Mouse (Mus musculus) 3T3-L1 (cell line): Measurements from ENCODE around the gene Pcnx2.
A peak's percentile ranks its signal among the peaks of the same experiment; 100 is the strongest.

Experiments used
- DNase-seq: peaks from one replicate; pipeline ENCODE4 v3.0.0-alpha.2; 2015; ENCODE audit warnings: low read depth, low spot score

Pcnx2 gene

GRCm38 (mm10) chr8:125822065-125822464 is 76.1 kb downstream of the Pcnx2 start:
- no peak for DNase-seq

- DNase-seq, result no peak
Measured at GRCm38 (mm10) chr8:125819797-125820196, 78.3 kb downstream of the Pcnx2 start.

DNA sequence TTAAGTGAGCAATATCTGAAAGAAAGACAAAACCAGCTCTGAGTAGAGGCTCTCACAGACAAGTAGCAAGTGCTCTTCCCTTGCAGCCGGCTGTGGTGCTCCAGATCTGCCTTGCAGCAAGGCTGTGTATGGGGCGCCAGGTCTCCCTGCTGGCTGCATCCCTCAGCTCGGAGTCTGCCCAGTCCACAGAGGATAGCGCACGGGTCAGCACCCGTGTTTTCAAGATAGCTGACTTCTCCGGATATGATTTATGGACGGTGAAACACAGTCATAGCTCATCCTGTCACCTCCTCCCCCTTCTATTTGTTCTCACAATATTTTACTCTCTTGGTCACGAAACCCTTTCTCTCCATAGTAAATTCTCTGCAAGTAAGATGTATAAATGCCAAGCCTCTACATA is 79.3 kb downstream of the Pcnx2 start:
- DNase-seq, result no peak

DNA sequence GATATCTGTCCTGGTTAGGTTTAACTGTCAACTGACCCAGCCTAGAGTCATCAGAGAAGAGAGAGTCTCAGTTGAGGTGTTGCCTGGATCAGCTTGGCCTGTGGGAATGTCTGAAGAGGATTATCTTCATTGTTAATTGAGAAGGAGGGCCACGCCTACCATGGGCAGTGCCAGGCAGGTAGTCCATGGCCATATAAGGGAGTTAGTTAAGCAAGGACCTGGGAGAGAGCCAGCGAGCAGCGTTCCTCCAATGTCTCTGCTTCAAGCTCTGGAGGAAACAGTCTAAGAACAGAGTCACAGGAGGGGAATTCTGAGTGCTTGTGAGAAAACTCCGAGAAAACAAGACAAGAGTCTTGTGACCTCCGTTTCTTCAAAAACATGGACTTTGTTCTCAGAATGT is 81.4 kb downstream of the Pcnx2 start:
- no peak for DNase-seq

DNA sequence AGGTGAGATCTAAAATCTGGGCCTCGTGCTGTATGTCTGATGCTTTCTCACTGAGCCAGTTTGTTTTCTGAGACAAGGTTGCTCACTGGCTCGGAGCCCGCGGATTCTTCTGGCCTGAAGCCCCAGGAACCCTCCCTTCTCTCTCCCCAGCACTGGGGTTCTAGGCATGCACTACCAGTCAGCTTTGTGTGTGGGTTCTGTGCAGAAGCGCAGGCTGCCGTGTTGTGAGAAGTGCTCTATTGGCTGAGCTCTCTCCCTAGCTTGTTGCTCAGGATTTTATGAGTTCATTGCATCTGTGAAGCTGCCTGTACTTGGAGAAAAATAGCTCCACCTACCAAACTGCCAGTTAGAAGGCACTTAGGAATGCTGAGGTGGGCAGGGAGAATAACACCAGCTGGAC is 89.3 kb downstream of the Pcnx2 start:
- DNase-seq, result peak; percentile 17

- no peak for DNase-seq
Measured at GRCm38 (mm10) chr8:125807905-125808310, 90.2 kb downstream of the Pcnx2 start.

DNA sequence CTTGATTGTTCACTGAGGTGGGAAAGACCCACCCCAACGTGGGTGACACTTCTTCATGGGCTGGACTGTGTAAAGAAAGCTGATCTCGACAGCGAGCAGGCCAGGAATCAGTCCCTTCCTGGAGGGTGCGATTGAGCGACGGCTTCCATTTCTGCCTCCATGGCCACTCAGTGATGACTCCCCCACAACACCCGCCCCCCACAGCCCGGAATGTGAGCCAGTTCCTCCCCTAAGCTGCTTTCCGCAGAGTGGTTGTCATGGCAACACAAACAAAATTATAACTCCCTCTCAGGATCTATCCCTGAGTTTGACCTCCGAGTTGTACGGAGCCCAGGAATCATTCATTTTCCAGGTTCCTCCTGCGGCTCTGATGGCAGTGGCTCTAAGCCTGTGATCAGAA is 91.7 kb downstream of the Pcnx2 start:
- DNase-seq, result no peak

GRCm38 (mm10) chr8:125796970-125797369 is 101.1 kb downstream of the Pcnx2 start:
- no peak for DNase-seq

- DNase-seq, result no peak
Measured at GRCm38 (mm10) chr8:125795341-125795740, 102.8 kb downstream of the Pcnx2 start.

DNA sequence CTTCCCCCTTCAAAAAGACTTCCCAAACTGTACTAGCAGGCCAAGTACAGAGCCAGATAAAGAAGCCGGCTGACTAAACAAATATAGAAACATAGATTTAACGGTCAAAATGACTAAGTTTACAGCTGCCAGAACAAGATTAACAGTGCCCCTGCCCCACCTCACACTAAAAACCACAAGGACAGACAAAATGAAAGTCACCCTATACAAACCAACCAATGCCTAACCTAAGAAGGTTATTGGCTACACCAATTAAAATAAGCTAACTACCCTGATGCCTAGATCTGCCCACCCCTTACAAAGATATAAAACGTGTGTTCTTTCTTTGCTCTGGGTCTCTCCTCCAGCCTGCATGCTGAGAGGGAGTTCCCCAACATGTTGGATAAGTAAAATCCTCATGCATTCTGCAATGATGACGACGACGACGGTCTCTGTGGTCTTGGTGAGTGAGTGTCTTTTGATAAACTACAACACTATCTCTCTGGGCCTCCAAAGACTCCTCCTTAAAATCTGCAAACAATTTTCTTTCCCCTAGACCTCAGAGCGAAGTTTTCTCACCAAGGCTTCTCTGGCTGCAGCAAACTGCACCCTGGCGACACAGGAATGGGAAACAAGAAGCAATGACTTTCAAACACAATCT is 105.2 kb downstream of the Pcnx2 start:
- DNase-seq, result no peak

- DNase-seq, result no peak
Measured at GRCm38 (mm10) chr8:125786886-125787285, 111.2 kb downstream of the Pcnx2 start.

- peak; percentile 37 for DNase-seq
Measured at GRCm38 (mm10) chr8:125782161-125782560, 116.0 kb downstream of the Pcnx2 start.

GRCm38 (mm10) chr8:125779656-125780055 is 118.5 kb downstream of the Pcnx2 start:
- no peak for DNase-seq

- peak; percentile 20 for DNase-seq
Measured at GRCm38 (mm10) chr8:125778919-125779318, 119.2 kb downstream of the Pcnx2 start.

DNA sequence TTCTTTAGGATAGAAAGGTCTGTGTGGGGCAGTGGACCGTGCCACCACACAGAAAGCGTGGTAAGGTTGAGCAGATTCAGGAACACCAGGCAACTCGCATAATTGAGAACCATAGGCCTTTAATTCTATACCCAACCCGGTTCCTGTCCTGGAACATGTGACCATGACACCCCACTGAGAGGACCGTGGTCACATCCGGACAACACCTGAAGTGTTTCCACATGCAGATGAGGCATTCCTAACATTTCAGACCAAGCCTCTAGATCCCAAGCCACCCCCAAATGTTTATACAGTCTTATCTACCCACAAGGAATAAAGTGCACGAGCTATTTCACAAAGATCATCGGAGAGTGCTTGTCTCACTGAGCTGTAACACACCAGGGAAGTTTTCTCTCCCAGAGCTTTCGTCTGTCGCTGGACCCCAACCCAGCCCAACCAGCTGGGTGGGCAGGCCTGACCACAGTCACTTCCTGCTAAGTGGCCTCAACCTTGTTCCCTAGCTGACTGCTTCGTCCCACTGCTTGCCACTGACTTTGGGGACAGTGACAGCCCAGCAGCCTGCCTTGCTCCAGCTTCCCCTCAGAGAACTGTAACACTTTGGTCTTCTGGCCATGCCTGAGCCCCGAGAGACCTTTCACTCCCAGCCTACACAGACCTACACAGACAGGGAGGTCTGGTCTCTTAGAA is 120.5 kb downstream of the Pcnx2 start:
- DNase-seq, result no peak

DNA sequence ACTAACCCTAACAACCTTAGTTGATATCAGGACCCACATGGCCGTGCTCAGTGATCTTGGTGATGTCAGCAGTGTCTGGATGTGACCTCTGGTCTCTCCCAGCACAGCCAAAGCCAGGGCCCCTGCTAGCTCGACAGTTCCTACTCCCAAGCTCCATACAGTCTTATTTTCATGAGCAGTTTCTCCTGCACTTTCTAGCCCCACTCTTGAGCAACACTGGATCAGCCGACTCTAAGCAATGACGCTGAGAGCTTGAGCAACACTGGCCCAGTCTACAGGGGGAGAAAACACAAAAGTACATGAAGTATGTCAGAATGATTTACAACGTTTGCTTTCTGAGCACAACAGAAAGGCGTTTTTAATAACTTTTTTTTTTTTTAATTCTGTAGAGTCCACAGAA is 121.3 kb downstream of the Pcnx2 start:
- DNase-seq, result peak; percentile 26

- DNase-seq, result no peak
Measured at GRCm38 (mm10) chr8:125776314-125776713, 121.8 kb downstream of the Pcnx2 start.

- no peak for DNase-seq
Measured at GRCm38 (mm10) chr8:125775031-125775430, 123.1 kb downstream of the Pcnx2 start.

GRCm38 (mm10) chr8:125773281-125773803 is 124.8 kb downstream of the Pcnx2 start:
- no peak for DNase-seq

GRCm38 (mm10) chr8:125772300-125772699 is 125.8 kb downstream of the Pcnx2 start:
- no peak for DNase-seq

DNA sequence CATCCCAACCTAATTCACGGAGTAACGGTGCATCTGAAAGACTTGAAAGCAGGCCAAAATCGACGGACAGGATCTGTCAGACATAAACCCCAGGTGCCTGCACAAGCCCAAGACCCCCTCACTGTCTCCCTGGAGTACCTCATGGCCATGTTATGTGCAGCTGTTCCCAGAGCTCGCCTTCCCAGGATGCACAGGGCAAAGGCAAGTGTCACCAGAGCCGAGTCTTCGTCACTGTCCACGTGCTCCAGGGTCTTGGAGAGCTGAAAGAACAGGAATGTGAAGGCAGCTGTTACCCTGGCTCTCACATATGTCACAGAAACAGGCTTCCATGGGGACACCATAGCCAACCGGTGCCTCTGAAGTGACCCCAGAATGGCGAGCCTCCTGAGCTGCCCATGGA is 130.0 kb downstream of the Pcnx2 start:
- DNase-seq, result no peak

GRCm38 (mm10) chr8:125763066-125763786 is 134.9 kb downstream of the Pcnx2 start:
- no peak for DNase-seq

GRCm38 (mm10) chr8:125759022-125759421 is 139.1 kb downstream of the Pcnx2 start:
- no peak for DNase-seq
